Mouse (Mus musculus): ENCODE measurements around the gene Gstt3.

Gstt3 gene

GRCm38 (mm10) chr10:75780769-75781578 is at the start of gene Gstt3, which contains the start of gene Gm20441:
Gene Gstt3 (minus strand): TSS chr10:75781414.
Gene Gm20441 (minus strand): TSS chr10:75780954.
- peak; percentile 79 for DNase-seq (ENCODE audit: low spot score)

GRCm38 (mm10) chr10:75830275-75830670 is 49.1 kb upstream of the Gstt3 start:
- DNase-seq (ENCODE audit: low spot score), result no peak

- no peak for DNase-seq (ENCODE audit: low spot score)
Measured at GRCm38 (mm10) chr10:75829529-75830274, 48.5 kb upstream of the Gstt3 start.

- peak; percentile 34 for DNase-seq (ENCODE audit: low spot score)
Measured at GRCm38 (mm10) chr10:75828500-75828931, 47.3 kb upstream of the Gstt3 start.

- peak; percentile 48 for DNase-seq (ENCODE audit: low spot score)
Measured at GRCm38 (mm10) chr10:75827668-75828360, 46.6 kb upstream of the Gstt3 start.

GRCm38 (mm10) chr10:75824530-75824929 is 43.3 kb upstream of the Gstt3 start:
- no peak for DNase-seq (ENCODE audit: low spot score)

- DNase-seq (ENCODE audit: low spot score), result no peak
Measured at GRCm38 (mm10) chr10:75823782-75824181, 42.6 kb upstream of the Gstt3 start.

GRCm38 (mm10) chr10:75822443-75822842 is 41.2 kb upstream of the Gstt3 start, which contains the start of gene Gstt4:
Gene Gstt4 (minus strand): TSS chr10:75822543.
- no peak for DNase-seq (ENCODE audit: low spot score)

GRCm38 (mm10) chr10:75819882-75820281 is 38.7 kb upstream of the Gstt3 start:
- no peak for DNase-seq (ENCODE audit: low spot score)

- DNase-seq (ENCODE audit: low spot score), result no peak
Measured at GRCm38 (mm10) chr10:75818641-75819040, 37.4 kb upstream of the Gstt3 start.

GRCm38 (mm10) chr10:75804217-75804616 is 23.0 kb upstream of the Gstt3 start:
- no peak for DNase-seq (ENCODE audit: low spot score)

- peak; percentile 71 for DNase-seq (ENCODE audit: low spot score)
Measured at GRCm38 (mm10) chr10:75798176-75798696, 17.0 kb upstream of the Gstt3 start, which contains the start of gene Gstt1. Gene Gstt1 (minus strand): TSS chr10:75798584.

GRCm38 (mm10) chr10:75797619-75798175 is 16.5 kb upstream of the Gstt3 start:
- peak; percentile 62 for DNase-seq (ENCODE audit: low spot score)

GRCm38 (mm10) chr10:75796731-75797516 is 15.7 kb upstream of the Gstt3 start:
- no peak for DNase-seq (ENCODE audit: low spot score)

GRCm38 (mm10) chr10:75794880-75795279 is 13.7 kb upstream of the Gstt3 start:
- DNase-seq (ENCODE audit: low spot score), result no peak

- no peak for DNase-seq (ENCODE audit: low spot score)
Measured at GRCm38 (mm10) chr10:75790773-75791172, 9.6 kb upstream of the Gstt3 start.

GRCm38 (mm10) chr10:75789841-75790240 is 8.6 kb upstream of the Gstt3 start:
- no peak for DNase-seq (ENCODE audit: low spot score)

- no peak for DNase-seq (ENCODE audit: low spot score)
Measured at GRCm38 (mm10) chr10:75789081-75789735, 8.0 kb upstream of the Gstt3 start.

- no peak for DNase-seq (ENCODE audit: low spot score)
Measured at GRCm38 (mm10) chr10:75788277-75788676, 7.1 kb upstream of the Gstt3 start.

- no peak for DNase-seq (ENCODE audit: low spot score)
Measured at GRCm38 (mm10) chr10:75785442-75785841, 4.2 kb upstream of the Gstt3 start.
